Mouse (Mus musculus) brain, adult 2 months (tissue): ENCODE results near the gene Bptf.
"Not testable (repeated sequence)": the region's sequence is repeated elsewhere in the genome, so short reads cannot be mapped to it uniquely, and the experiment has no call there.

Source experiments
- DNase-seq: peaks from one replicate; pipeline ENCODE4 v3.0.0; 2011; ENCODE audit warnings: low read depth, low spot score

The Bptf gene

GRCm38 (mm10) chr11:107057391-107057790, 74.5 kb downstream of the Bptf start:
- peak; percentile 38 for DNase-seq

DNA sequence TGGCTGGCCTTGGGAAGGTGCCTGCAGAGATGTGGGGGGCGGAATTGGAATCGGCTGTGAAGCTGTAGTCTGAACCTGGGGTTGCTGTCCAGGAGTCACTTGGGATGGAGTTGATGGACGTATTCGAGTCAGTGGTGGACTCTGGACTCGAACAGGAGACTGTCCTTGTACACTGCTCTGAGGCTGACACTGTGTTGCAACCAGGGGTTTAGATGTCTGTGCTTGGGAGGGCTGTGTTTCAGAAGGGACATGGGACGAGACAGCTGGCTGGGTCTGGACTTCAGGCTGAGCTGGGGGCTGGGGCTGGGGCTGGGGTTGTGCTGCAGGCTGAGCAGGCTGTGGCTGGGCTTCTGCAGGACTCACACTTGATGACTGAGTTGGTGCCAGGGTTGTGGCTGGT, 77.1 kb downstream of the Bptf start:
- no peak for DNase-seq

GRCm38 (mm10) chr11:107046766-107047620, 84.9 kb downstream of the Bptf start:
- no peak for DNase-seq

GRCm38 (mm10) chr11:107045546-107045945, 86.4 kb downstream of the Bptf start:
- no peak for DNase-seq

DNA sequence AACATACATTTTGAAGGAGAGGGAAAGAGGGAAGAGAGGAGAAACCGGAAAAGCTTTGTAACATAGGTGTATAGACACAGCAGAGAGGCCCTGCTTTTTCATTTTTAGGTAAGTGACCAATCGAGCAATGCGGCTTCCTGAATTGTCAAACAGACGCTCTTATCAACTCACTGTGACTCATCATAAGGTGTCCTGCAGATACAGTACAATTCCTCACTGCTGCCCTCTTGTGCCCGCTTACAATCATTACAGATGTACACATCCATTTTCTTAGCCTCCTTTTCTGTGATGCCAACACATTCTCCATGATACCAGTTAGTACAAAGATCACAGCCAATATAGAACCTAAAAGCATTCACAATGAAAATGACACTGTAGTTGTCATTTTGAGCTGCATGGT, 87.6 kb downstream of the Bptf start:
- DNase-seq: peak; percentile 94

- DNase-seq: no peak
Measured at GRCm38 (mm10) chr11:107043361-107043760, 88.6 kb downstream of the Bptf start.

DNA sequence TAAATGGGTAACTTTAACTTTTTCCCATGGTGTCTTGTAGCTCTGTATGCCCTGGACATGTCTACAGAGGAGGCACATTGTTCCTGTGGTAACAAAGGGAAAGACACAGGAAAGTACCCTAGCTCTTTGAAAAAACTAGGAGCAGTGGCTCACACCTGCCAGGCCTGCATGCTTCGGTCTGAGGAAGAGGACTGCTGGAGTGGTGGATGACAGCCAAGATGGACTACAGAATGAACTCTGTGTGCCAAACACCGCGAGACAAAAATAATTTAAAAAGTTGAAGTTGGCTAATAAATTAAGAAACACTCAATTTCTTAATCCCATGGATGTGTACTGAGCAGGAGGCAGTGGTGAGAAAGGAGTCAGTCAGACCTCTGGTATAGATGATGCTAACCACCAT, 90.5 kb downstream of the Bptf start:
- no peak for DNase-seq

DNA sequence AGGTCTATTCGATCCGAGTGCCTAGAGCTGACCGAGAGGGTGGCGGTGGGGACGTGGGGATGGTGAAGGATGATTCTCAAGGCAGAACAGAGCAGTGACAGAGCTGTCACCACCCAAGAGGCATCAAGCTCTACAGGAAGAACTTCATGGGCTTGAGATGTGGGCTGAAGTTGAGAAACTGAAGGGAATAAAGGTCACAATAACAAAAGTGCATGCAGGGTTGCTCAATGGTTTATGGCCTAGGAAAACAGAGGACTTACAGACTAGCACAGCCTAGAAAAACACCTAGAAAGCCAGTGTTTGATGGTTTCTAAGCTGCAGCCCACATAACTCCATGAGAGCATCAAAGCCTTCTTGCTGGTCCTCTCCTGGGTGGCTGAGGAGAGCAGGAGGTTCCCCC, 92.5 kb downstream of the Bptf start:
- no peak for DNase-seq

DNA sequence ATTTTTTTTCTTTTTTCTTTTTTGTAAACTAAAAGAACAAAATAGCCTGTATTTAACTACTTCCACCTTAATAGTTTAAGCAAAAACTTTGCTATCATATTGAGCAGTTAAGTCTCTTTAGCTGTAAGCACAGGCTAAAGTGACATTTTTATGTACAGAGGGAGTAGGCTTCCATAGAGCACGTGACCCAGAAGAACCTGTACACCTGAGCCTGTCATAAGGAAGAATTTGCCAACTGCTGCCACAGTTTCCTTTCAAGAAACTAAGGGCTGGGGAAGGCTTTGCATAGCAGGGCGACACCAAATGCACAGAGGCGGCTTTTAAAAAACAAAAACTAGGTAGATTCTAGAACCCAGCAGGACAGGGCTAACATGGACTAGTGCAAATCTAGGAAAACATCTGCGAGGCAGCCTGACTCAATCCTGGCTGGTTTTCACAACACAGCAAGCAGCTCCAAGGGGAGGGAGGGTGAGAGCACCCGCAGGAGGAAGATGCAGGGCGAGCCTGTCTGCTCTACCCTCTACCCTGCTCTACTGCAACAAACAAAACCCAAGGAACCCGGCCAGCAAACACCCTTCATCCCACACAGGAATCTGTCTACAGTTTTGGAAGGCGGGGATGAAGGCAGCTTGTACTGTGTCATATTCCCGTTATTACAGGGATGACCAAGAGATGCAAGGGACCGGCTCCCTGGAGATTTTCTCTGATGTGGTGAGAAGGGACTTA, 97.7 kb downstream of the Bptf start:
- DNase-seq: peak; percentile 52

DNA sequence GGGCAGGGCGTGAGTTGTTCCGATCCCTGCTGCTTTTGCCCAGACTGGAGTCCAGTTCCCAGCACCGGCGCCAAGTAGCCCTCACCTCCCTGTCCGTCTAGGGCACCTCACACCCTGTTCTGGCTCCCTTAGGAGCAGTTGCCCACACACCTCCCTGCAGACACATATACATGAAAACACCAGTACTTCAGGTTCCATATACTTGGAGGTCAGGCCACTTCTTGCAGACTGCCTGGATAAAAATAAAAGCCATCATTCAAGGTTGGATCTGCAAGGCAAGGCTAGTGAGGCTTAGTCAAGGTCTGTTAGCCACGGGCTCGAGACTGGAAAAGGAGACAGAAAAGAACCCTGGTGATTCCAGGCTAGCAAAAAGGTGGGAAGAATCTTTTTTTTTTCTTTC, 100.3 kb downstream of the Bptf start:
- DNase-seq: no peak

DNA sequence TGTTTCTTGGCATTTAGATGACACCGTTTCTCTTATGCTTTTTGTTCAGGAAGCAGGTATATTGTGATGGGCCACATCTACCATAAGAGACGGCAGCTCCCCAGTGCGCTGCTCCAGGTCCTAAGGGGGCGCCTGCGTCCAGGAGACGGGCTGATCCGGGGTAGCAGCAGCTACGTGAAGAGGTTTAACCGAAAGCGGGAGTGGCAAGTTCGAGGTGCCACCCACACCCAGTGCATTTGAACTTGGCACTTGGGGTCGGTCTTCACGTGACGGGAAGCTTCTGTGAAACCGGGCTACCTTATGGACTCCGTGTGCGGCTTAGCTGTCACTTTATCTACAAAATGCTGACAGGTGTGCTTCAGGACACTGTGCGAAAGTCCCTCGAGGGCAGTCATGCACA, 102.4 kb downstream of the Bptf start:
- DNase-seq: no peak

- DNase-seq: no peak
Measured at GRCm38 (mm10) chr11:107028754-107029153, 103.2 kb downstream of the Bptf start.

DNA sequence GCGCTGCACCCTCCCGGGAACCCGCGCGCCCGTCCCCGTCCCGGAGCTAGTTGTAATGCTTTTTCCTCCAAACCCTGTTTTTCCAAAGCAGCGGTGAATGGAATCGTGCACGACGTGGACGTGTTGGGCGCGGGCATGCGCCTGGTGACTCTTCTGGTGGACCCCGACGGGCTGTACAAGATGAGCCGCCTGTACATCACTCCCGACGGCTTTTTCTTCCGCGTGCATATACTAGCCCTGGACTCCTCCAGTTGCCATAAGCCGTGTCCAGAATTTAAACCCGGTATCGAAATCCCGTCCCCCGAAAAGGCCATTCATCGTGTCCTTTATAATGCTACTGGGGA, 103.7 kb downstream of the Bptf start:
- no peak for DNase-seq

- peak; percentile 97 for DNase-seq
Measured at GRCm38 (mm10) chr11:107027431-107028274, 104.3 kb downstream of the Bptf start.

DNA sequence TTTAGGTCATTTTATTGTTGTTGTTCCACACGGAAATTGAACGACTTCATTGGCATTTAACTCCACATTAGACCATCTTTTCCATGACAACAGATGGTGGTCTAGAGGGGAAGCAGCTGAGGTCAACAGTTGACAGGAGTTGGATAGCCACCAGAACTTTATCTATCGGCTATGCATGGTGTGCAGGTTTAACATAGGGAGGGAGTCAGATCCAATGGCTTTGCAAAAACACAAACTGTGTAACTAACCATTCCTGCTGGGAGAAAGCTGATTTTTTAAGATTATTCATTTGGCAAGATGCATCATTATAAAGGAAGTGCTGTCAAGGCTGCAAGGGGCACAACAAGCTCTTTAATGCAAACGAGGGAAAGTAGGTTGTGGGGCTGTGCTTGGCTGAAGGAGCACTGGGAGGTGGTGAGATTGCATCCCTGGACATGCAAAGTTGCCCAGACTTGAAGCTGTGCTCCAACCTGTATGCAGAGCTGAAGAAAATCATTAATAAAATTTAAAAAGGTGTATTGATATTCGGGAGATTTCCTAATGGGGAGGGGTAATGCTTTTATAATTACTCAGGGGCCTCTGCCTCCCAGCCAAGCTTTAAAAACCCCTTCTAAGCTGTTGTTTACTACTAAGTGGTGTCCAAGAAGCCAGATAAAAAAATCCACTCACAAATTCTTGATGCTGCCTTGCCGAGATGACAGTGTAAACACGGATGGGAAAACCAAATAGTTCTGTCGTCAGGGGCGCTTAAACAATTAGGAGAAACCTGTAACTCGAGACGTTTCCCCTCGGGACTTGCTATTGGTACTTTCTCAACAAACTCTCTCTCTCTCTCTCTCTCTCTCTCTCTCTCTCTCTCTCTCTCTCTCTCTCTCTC, 105.1 kb downstream of the Bptf start:
- DNase-seq: no peak

- no peak for DNase-seq
Measured at GRCm38 (mm10) chr11:107025411-107026321, 106.3 kb downstream of the Bptf start, which contains the start of gene 1810010H24Rik. Gene 1810010H24Rik (plus strand): TSS chr11:107025681.

DNA sequence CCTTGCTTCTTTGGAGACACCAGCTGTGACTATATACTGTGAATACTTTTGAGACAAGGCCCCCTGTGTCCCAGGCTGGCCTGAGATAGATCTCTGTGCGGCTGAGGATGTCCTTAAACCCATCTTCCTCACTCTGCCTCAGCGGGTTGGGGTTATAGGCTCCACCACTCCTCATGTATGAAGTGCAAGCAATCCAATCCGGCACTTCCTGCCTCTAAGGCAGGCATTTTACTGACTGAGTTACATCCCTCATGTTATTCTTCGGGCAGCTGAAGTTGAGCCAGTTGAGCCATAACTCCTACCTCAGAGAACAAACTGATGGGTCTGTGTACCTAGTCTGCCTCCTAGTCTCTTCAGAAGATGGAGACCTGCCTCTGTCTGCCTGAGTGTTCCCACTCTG, 107.5 kb downstream of the Bptf start:
- DNase-seq: no peak

- DNase-seq: no peak
Measured at GRCm38 (mm10) chr11:107022050-107022683, 109.8 kb downstream of the Bptf start.

- not testable (repeated sequence) for DNase-seq
Measured at GRCm38 (mm10) chr11:107019722-107020121, 112.2 kb downstream of the Bptf start.

DNA sequence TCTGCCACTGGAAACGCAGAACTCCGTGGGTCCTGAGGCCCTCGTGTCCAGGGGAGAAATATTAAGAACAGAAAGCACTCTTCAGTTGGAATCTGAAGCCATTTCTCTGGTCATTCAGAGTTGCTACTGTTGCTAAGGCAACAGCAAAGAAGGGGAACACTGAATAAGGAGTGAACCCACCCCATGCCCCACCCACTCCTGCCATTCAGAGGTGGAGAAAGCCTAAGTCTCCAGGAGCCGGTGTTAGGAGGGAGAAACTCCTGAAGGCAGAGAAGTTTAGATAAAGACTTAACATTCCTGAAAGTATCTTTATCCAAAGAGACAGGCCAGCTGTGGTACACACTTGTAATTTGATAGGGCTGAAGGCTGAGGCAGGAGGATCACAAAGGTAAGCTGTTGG, 112.6 kb downstream of the Bptf start:
- no peak for DNase-seq
